Mouse (Mus musculus): ENCODE results near the gene Rer1. TPM values are rescaled to one million over a fixed set of nuclear protein-coding genes. Genes with fewer than 3 reads are reported as not detected.

The Rer1 gene
- polyA plus RNA-seq, 1 experiment from 2014 or later = 139 TPM

DNA sequence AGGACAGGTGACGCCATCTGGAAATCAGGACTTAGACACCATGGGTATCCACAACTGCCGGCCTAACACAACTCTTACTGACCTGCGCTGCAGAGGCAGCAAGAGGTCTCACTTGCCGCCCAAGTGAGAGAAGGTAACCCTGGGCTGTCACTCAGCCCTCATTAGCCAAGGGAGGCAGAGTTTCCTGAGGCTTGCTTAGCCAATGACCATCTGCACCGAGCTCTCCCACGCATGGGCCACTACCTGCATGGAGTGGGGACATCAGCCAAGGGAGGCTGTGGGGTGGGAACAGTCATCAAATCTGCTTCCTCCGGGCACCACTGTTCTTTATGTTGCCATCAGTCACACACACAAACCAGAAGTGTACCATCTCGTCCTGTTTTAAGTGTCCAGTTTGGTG, 9.8 kb upstream of the Rer1 start:
- DNase-seq (no peak), ATAC-seq (ENCODE audit: low FRiP score, low TSS enrichment) (no peak)
- Histone ChIP-seq H3K4me1 (ENCODE audit: control insufficient read depth, insufficient read depth, low read length) (no peaks in the 10 kb centered on the region), H3K36me3 (ENCODE audit: control insufficient read depth, insufficient read depth, low read length) (peaks cover 3% of the 10 kb centered on the region; the same call in 1 of the 2 replicates), H3K27ac (replicated peaks; ENCODE audit: low read depth, low read length) (no peak overlapping the region), H3K4me2 (ENCODE audit: low read length) (no peak overlapping the region), H3K27me3 (ENCODE audit: control insufficient read depth, insufficient read depth, low read length) (no peaks in the 10 kb centered on the region), H3K4me3 (replicated peaks; ENCODE audit: low read depth, low read length) (no peak overlapping the region), H3K9ac (replicated peaks; ENCODE audit: low read length) (no peak overlapping the region), H3K9me3 (ENCODE audit: control insufficient read depth, low read length) (no peaks in the 10 kb centered on the region)
- 88% methylated on average over 8 of the region's 8 CpGs for WGBS

DNA sequence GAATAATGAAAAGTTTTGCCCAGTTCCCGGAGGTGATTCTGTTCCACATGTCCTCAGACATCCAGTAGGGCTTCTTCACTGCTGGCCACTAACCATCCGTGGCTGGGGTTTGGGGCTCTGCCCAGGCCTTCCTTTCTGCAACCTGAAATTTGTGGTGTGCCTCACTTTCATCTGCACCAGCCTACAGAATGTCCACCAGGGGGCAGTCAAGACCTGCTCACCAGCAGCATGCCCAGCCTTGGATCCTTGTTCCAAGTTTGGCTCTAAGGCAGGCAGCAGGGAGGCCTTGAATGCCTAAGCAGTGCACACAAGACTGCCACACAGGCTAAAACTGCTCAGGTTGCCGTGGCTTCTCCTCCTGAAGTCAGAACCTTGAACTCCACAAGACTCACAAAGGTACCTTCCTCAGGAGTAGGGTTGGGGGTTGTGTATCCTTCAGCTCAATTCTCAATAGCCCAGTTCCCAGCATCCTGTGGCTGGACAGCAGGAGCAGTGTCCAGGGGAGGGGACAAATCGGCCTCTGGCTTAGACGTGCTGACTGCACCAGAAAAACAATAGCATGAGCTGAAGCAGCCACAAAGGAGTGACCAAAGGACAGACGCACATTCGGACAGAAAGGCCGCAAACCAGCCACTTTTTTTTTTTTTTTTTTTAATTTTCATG, 9.2 kb upstream of the Rer1 start:
- peak; percentile 95 for DNase-seq
- H3K9ac ChIP-seq (replicated peaks; ENCODE audit: low read length) = no peak overlapping the region
- 35% methylated on average over 8 of the region's 8 CpGs for WGBS
- H3K27ac ChIP-seq (replicated peaks; ENCODE audit: low read depth, low read length) = peak overlapping the region; percentile 21
- H3K4me3 ChIP-seq (replicated peaks; ENCODE audit: low read depth, low read length) = no peak overlapping the region
- H3K36me3 ChIP-seq (ENCODE audit: control insufficient read depth, insufficient read depth, low read length) = peaks cover 6% of the 10 kb centered on the region; the same call in 1 of the 2 replicates
- ATAC-seq (ENCODE audit: low FRiP score, low TSS enrichment) = peak; percentile 78
- no peaks in the 10 kb centered on the region for H3K27me3 ChIP-seq (ENCODE audit: control insufficient read depth, insufficient read depth, low read length)
- no peaks in the 10 kb centered on the region for H3K4me1 ChIP-seq (ENCODE audit: control insufficient read depth, insufficient read depth, low read length)
- no peaks in the 10 kb centered on the region for H3K9me3 ChIP-seq (ENCODE audit: control insufficient read depth, low read length)
- H3K4me2 ChIP-seq (ENCODE audit: low read length) = no peak overlapping the region

DNA sequence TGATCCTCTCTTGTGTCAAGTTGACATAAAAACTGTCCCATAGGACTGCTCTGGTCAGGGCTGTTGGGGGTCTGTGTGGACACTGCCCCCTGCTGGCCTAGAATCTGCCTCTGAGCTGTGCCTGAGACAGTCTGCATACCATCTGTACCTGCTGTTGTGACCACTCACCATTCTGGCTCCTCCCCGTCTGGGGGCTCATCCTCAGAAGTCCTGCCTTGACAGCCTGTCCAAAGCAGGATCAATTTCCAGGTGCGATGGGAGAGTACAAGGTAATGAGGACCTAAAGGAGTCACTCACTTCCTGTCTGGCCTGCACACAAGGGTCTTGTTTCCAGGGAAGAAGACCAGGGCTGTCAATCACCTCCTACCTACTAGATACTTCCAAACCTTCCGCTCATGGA, 8.4 kb upstream of the Rer1 start:
- DNase-seq = peak; percentile 61
- Histone ChIP-seq H3K4me3 (replicated peaks; ENCODE audit: low read depth, low read length) (no peak overlapping the region), H3K4me2 (ENCODE audit: low read length) (no peak overlapping the region), H3K9ac (replicated peaks; ENCODE audit: low read length) (no peak overlapping the region), H3K4me1 (ENCODE audit: control insufficient read depth, insufficient read depth, low read length) (no peaks in the 10 kb centered on the region), H3K36me3 (ENCODE audit: control insufficient read depth, insufficient read depth, low read length) (peaks cover 6% of the 10 kb centered on the region), H3K27me3 (ENCODE audit: control insufficient read depth, insufficient read depth, low read length) (no peaks in the 10 kb centered on the region), H3K9me3 (ENCODE audit: control insufficient read depth, low read length) (no peaks in the 10 kb centered on the region), H3K27ac (replicated peaks; ENCODE audit: low read depth, low read length) (no peak overlapping the region)
- ATAC-seq (ENCODE audit: low FRiP score, low TSS enrichment) = peak; percentile 65
- WGBS = 67% methylated on average over 3 of the region's 3 CpGs

DNA sequence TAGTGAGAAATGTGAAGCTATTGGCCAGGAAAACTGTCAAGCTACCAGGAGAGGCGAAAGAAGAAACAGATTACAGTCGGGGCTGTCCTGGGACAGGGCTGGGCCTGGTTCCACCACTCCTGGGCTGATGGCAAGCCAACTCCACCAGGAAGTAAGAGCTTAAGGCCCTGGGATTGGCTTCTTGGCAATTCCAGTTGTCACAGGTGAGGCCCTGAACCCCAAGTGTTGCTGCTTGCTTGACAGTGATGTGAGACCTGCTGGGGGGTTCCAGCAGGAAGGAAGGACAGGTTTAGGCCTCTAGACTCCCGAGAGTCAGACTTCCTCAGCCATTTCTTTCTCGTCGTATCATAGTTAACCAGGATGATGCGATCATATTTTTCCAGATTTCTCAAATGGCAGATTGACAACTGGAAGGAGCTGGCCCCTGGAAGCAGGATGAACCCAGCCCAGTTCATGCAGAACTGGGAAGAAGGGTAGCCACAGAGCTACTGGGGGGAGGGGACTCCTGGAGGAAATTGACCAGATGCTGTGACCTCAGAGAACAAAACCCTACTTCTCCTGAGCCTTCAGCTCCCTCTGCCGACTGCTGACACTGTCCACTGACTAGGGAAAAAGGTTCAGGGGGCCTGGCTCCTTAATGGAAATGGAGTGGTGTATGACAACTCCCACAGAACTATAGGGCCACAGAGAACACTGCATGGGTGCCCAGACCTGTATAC, 7.4 kb upstream of the Rer1 start:
- Histone ChIP-seq H3K4me1 (ENCODE audit: control insufficient read depth, insufficient read depth, low read length) (no peaks in the 10 kb centered on the region), H3K27ac (replicated peaks; ENCODE audit: low read depth, low read length) (no peak overlapping the region), H3K4me3 (replicated peaks; ENCODE audit: low read depth, low read length) (no peak overlapping the region), H3K27me3 (ENCODE audit: control insufficient read depth, insufficient read depth, low read length) (no peaks in the 10 kb centered on the region), H3K36me3 (ENCODE audit: control insufficient read depth, insufficient read depth, low read length) (peaks cover 13% of the 10 kb centered on the region), H3K9ac (replicated peaks; ENCODE audit: low read length) (no peak overlapping the region), H3K4me2 (ENCODE audit: low read length) (no peak overlapping the region), H3K9me3 (ENCODE audit: control insufficient read depth, low read length) (no peaks in the 10 kb centered on the region)
- 90% methylated on average over 7 of the region's 7 CpGs for WGBS
- ATAC-seq (ENCODE audit: low FRiP score, low TSS enrichment) = no peak
- DNase-seq = no peak

DNA sequence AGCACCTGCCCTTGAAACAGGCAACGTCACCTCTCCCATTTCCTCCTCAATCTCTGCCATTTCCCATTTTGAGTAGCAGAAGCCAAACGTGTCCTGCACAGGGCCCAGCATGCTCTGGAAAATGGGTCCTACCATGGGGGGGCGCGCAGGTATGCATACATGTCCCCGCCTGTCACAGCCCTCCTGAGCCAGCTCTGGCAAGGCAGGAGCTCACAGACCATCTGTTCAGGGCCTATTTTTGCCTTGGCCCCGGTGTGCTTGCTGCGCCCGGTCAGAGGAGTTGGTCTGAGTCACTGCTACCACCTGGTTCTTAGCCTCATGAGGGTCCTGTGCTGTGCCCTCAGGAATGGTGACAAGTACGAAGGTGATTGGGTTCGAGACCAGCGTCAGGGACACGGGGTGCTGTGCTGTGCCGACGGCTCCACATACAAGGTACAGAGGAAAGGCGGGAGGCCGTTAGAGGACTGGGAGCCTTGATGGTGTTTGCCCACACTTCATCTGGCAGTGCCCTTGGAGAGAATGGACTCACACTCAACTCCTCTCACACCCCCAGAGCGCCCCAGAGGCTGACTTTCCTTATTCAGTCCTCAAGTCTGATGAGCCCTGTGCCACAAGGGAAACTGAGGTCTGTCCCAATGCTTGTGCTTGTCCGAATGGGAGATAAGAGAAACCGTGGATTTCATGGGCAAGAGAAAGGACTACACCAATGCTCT, 6.7 kb upstream of the Rer1 start:
- ATAC-seq (ENCODE audit: low FRiP score, low TSS enrichment) (no peak), DNase-seq (no peak)
- H3K36me3 ChIP-seq (ENCODE audit: control insufficient read depth, insufficient read depth, low read length) = peaks cover 13% of the 10 kb centered on the region
- H3K27me3 ChIP-seq (ENCODE audit: control insufficient read depth, insufficient read depth, low read length) = no peaks in the 10 kb centered on the region
- 92% methylated on average over 19 of the region's 19 CpGs for WGBS
- H3K9ac ChIP-seq (replicated peaks; ENCODE audit: low read length) = no peak overlapping the region
- H3K4me3 ChIP-seq (replicated peaks; ENCODE audit: low read depth, low read length) = no peak overlapping the region
- no peaks in the 10 kb centered on the region for H3K9me3 ChIP-seq (ENCODE audit: control insufficient read depth, low read length)
- H3K4me2 ChIP-seq (ENCODE audit: low read length) = no peak overlapping the region
- H3K4me1 ChIP-seq (ENCODE audit: control insufficient read depth, insufficient read depth, low read length) = no peaks in the 10 kb centered on the region
- H3K27ac ChIP-seq (replicated peaks; ENCODE audit: low read depth, low read length) = no peak overlapping the region

DNA sequence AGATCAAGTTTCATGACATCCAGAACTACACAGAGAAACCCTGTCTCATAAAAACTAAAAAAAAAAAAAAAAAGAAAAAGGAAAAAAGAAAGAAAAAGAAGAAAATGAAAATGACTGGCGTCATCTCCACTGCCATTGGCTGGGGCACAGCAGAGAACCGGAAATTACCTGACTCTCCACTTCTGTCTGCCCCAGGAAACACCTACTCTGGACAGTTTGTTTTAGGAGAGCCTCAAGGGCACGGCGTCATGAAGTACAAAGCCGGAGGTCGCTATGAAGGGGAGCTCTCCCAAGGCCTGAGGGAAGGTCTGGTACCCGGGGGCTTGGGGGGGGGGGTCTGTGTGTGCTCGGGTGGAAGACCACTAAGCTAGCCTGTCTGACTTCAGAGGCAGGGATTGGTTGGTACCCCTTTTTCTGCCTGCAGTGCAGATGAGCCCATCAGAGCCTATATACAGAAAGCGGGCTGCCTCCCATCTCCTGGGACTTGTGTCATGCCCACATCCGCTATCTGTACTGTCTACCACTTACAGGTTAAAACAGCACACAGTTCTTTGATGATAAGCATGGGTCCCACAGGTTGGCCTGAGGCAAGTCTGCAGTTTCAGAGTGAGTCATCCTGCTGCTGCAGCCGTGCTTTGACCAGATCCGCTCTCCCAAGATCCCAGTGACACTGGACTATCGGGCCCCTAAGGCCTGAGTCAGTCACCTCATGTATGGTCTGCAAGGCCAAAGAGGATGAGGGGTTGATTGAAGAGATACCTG, 4.7 kb upstream of the Rer1 start:
- Histone ChIP-seq H3K4me2 (ENCODE audit: low read length) (no peak overlapping the region), H3K27ac (replicated peaks; ENCODE audit: low read depth, low read length) (no peak overlapping the region), H3K36me3 (ENCODE audit: control insufficient read depth, insufficient read depth, low read length) (peaks cover 13% of the 10 kb centered on the region), H3K27me3 (ENCODE audit: control insufficient read depth, insufficient read depth, low read length) (no peaks in the 10 kb centered on the region), H3K4me1 (ENCODE audit: control insufficient read depth, insufficient read depth, low read length) (peaks cover 8% of the 10 kb centered on the region; the same call in 1 of the 2 replicates), H3K9me3 (ENCODE audit: control insufficient read depth, low read length) (no peaks in the 10 kb centered on the region), H3K9ac (replicated peaks; ENCODE audit: low read length) (no peak overlapping the region), H3K4me3 (replicated peaks; ENCODE audit: low read depth, low read length) (no peak overlapping the region)
- ATAC-seq (ENCODE audit: low FRiP score, low TSS enrichment) = no peak
- 95% methylated on average over 13 of the region's 13 CpGs for whole genome bisulfite sequencing
- DNase-seq = no peak

DNA sequence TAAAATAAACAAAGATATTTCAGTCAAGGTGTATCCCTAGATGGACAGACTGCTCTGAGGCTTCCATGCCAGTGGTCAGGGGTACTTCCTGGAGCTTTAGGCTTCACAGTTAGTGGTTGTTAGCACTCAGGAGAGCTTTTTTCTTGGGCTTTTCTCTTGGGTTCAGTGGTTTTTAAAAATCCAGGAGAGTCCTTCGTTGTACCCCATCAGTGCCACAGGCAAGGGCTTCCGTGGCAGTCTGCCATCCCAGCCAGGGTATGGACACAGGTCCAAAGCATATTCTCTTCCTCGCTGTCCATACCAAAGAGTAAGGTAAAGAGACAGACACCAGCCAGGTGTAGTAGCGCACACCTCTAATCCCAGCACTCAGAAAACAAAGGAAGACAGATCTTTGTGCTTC, 4.0 kb upstream of the Rer1 start:
- H3K36me3 ChIP-seq (ENCODE audit: control insufficient read depth, insufficient read depth, low read length) = peaks cover 13% of the 10 kb centered on the region
- 97% methylated on average over 4 of the region's 4 CpGs for WGBS
- no peak for ATAC-seq (ENCODE audit: low FRiP score, low TSS enrichment)

DNA sequence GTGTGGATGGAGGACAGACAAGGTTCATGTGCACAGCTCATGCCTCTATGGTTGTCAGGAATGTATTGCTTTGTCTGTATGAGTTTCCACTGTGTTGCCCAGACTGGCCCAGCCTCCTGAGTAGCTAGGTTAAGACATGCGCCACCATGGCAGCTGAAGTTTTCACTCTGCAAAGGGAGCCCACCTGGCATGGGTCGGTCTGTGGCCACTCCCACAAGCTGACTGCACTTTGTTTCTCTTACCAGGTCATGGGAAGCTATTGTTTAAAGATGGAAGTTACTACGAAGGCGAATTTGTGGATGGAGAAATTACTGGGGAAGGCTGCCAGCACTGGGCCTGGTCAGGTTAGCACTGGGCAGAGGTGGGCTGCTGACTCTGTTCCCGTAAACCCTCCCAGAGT, 3.1 kb upstream of the Rer1 start:
- H3K36me3 ChIP-seq (ENCODE audit: control insufficient read depth, insufficient read depth, low read length) = peaks cover 13% of the 10 kb centered on the region
- H3K9ac ChIP-seq (replicated peaks; ENCODE audit: low read length) = no peak overlapping the region
- H3K27me3 ChIP-seq (ENCODE audit: control insufficient read depth, insufficient read depth, low read length) = no peaks in the 10 kb centered on the region
- H3K9me3 ChIP-seq (ENCODE audit: control insufficient read depth, low read length) = no peaks in the 10 kb centered on the region
- no peak for DNase-seq
- H3K4me1 ChIP-seq (ENCODE audit: control insufficient read depth, insufficient read depth, low read length) = peaks cover 23% of the 10 kb centered on the region
- H3K4me3 ChIP-seq (replicated peaks; ENCODE audit: low read depth, low read length) = no peak overlapping the region
- 92% methylated on average over 5 of the region's 5 CpGs for WGBS
- no peak overlapping the region for H3K27ac ChIP-seq (replicated peaks; ENCODE audit: low read depth, low read length)
- no peak for ATAC-seq (ENCODE audit: low FRiP score, low TSS enrichment)
- H3K4me2 ChIP-seq (ENCODE audit: low read length) = no peak overlapping the region

More for the DNA sequence above, 4.0 kb upstream of the Rer1 start:
- Histone ChIP-seq H3K9ac (replicated peaks; ENCODE audit: low read length) (no peak overlapping the region), H3K4me1 (ENCODE audit: control insufficient read depth, insufficient read depth, low read length) (peaks cover 14% of the 10 kb centered on the region), H3K27ac (replicated peaks; ENCODE audit: low read depth, low read length) (no peak overlapping the region), H3K4me3 (replicated peaks; ENCODE audit: low read depth, low read length) (no peak overlapping the region), H3K9me3 (ENCODE audit: control insufficient read depth, low read length) (no peaks in the 10 kb centered on the region), H3K4me2 (ENCODE audit: low read length) (no peak overlapping the region), H3K27me3 (ENCODE audit: control insufficient read depth, insufficient read depth, low read length) (no peaks in the 10 kb centered on the region)
- DNase-seq = no peak

All from midbrain, embryonic 14.5 days (tissue).